9 mouse cellular contexts compared by ENCODE assay signal in genomic region chr7:64709520-64710262, GRCm38 (mm10).
A peak's percentile ranks its signal among the peaks of the same experiment; 100 is the strongest.
DNase-seq lines count a peak whose midpoint lies in the region; ATAC-seq and TF ChIP-seq lines count a peak whose summit lies in the region.
"Had no signal": no experiment of that assay in that cellular context is flagged by ENCODE, and none has a peak within 500 bp of the region (broad histone marks: within the 10 kb centered on the region; RNA-seq: fewer than 3 reads in every experiment).

No protein-coding gene starts in this region.

- TF ChIP-seq CTCF in liver, adult 2 months (IDR thresholded peaks at IDR 0.05; ENCODE audit: low read depth, low read length): 0 out of 2 replicates have a peak, but pooled peaks have one; percentile 13

- peak; percentile 24 for DNase-seq in embryonic facial prominence, embryonic 14.5 days (ENCODE audit: low spot score)
- DNase-seq in embryonic facial prominence, embryonic 10.5 days (ENCODE audit: low spot score): no peak
- DNase-seq in liver, adult 2 months (ENCODE audit: extremely low read depth, low read depth, low spot score): no peak
- DNase-seq in retina, embryonic 14.5 days (ENCODE audit: low spot score): peak; percentile 41
- DNase-seq in adrenal gland, postnatal 36 days: no peak

- H3K79me2 ChIP-seq in liver, adult 2 months (ENCODE audit: control insufficient read depth, insufficient read depth, low read length): no peaks in the 10 kb centered on the region

- WGBS in embryonic facial prominence, embryonic 14.5 days: 77% methylated on average over 13 of the region's 13 CpGs
- WGBS in embryonic facial prominence, embryonic 10.5 days: 87% methylated on average over 13 of the region's 13 CpGs
- WGBS in liver, adult 2 months: 88% methylated on average over 13 of the region's 13 CpGs
- WGBS in liver, embryonic 12.5 days (ENCODE audit: insufficient replicate concordance): 76% methylated on average over 13 of the region's 13 CpGs
- WGBS in hindbrain, embryonic 13.5 days: 81% methylated on average over 13 of the region's 13 CpGs

- no peak overlapping the region for H3K4me3 ChIP-seq in embryonic facial prominence, embryonic 14.5 days (ENCODE audit: low read depth, low read length)
- H3K4me3 ChIP-seq in embryonic facial prominence, embryonic 10.5 days: no peak overlapping the region
- H3K4me3 ChIP-seq in liver, adult 2 months (ENCODE audit: insufficient read depth, low read depth, low read length): no peak overlapping the region
- H3K4me3 ChIP-seq in liver, embryonic 12.5 days: no peak overlapping the region
- H3K4me3 ChIP-seq in hindbrain, embryonic 13.5 days: no peak overlapping the region
- H3K4me3 ChIP-seq: limb, embryonic 12.5 days had no signal

- H3K27ac ChIP-seq in embryonic facial prominence, embryonic 14.5 days (replicated peaks; ENCODE audit: low read depth, low read length): no peak overlapping the region
- no peak overlapping the region for H3K27ac ChIP-seq in embryonic facial prominence, embryonic 10.5 days (replicated peaks)
- no peak overlapping the region for H3K27ac ChIP-seq in liver, adult 2 months (replicated peaks; ENCODE audit: insufficient read depth, low read depth, low read length)
- H3K27ac ChIP-seq in liver, embryonic 12.5 days: no peak overlapping the region
- no peak overlapping the region for H3K27ac ChIP-seq in hindbrain, embryonic 13.5 days
- H3K27ac ChIP-seq: limb, embryonic 12.5 days had no signal

- H3K9me3 ChIP-seq in embryonic facial prominence, embryonic 14.5 days (ENCODE audit: control insufficient read depth, low read length): no peaks in the 10 kb centered on the region
- no peaks in the 10 kb centered on the region for H3K9me3 ChIP-seq in embryonic facial prominence, embryonic 10.5 days
- H3K9me3 ChIP-seq in liver, embryonic 12.5 days (replicated peaks): no peaks in the 10 kb centered on the region
- H3K9me3 ChIP-seq in hindbrain, embryonic 13.5 days: no peaks in the 10 kb centered on the region
- H3K9me3 ChIP-seq: limb, embryonic 12.5 days had no signal

- H3K4me1 ChIP-seq in embryonic facial prominence, embryonic 14.5 days (ENCODE audit: control insufficient read depth, insufficient read depth, low read length): no peaks in the 10 kb centered on the region
- no peaks in the 10 kb centered on the region for H3K4me1 ChIP-seq in embryonic facial prominence, embryonic 10.5 days
- H3K4me1 ChIP-seq in liver, adult 2 months (ENCODE audit: control insufficient read depth, insufficient read depth, low read length): no peaks in the 10 kb centered on the region
- H3K4me1 ChIP-seq in liver, embryonic 12.5 days: no peaks in the 10 kb centered on the region
- H3K4me1 ChIP-seq in hindbrain, embryonic 13.5 days (replicated peaks): peaks cover 6% of the 10 kb centered on the region
- H3K4me1 ChIP-seq: limb, embryonic 12.5 days had no signal

- ATAC-seq in embryonic facial prominence, embryonic 14.5 days (ENCODE audit: low read depth): no peak; the same call in 1 of the 2 replicates
- ATAC-seq in liver, embryonic 12.5 days: no peak
- ATAC-seq in hindbrain, embryonic 13.5 days (ENCODE audit: low FRiP score): 0 out of 2 replicates have a peak, but pooled peaks have one; percentile 41
- ATAC-seq in megakaryocyte, adult 5-6 weeks (ENCODE audit: poor library complexity, severe bottlenecking): no peak

- no peak overlapping the region for H3K9ac ChIP-seq in embryonic facial prominence, embryonic 14.5 days (ENCODE audit: low read depth, low read length)
- H3K9ac ChIP-seq in liver, adult 2 months (ENCODE audit: low read depth, low read length): no peak overlapping the region
- H3K9ac ChIP-seq in liver, embryonic 12.5 days: no peak overlapping the region
- no peak overlapping the region for H3K9ac ChIP-seq in hindbrain, embryonic 13.5 days
- H3K9ac ChIP-seq: limb, embryonic 12.5 days had no signal

- H3K4me2 ChIP-seq in embryonic facial prominence, embryonic 14.5 days (ENCODE audit: low read depth, low read length): no peak overlapping the region
- no peak overlapping the region for H3K4me2 ChIP-seq in liver, embryonic 12.5 days
- no peak overlapping the region for H3K4me2 ChIP-seq in hindbrain, embryonic 13.5 days
- H3K4me2 ChIP-seq: limb, embryonic 12.5 days had no signal

- TF ChIP-seq POLR2A in liver, adult 2 months (IDR thresholded peaks at IDR 0.05; ENCODE audit: extremely low read depth, insufficient read depth, low read length): no peak

- H3K27me3 ChIP-seq in embryonic facial prominence, embryonic 14.5 days (replicated peaks; ENCODE audit: control insufficient read depth, insufficient read depth, low read length): no peaks in the 10 kb centered on the region
- H3K27me3 ChIP-seq in embryonic facial prominence, embryonic 10.5 days (replicated peaks; ENCODE audit: low read depth, poor library complexity, severe bottlenecking): no peaks in the 10 kb centered on the region
- no peaks in the 10 kb centered on the region for H3K27me3 ChIP-seq in liver, adult 2 months (ENCODE audit: control insufficient read depth, insufficient read depth, low read length)
- no peaks in the 10 kb centered on the region for H3K27me3 ChIP-seq in liver, embryonic 12.5 days (replicated peaks)
- H3K27me3 ChIP-seq in hindbrain, embryonic 13.5 days: no peaks in the 10 kb centered on the region
- H3K27me3 ChIP-seq: limb, embryonic 12.5 days had no signal

- no peaks in the 10 kb centered on the region for H3K36me3 ChIP-seq in embryonic facial prominence, embryonic 14.5 days (ENCODE audit: control insufficient read depth, insufficient read depth, low read length)
- no peaks in the 10 kb centered on the region for H3K36me3 ChIP-seq in embryonic facial prominence, embryonic 10.5 days (replicated peaks)
- H3K36me3 ChIP-seq in liver, adult 2 months (ENCODE audit: control insufficient read depth, insufficient read depth, low read length): no peaks in the 10 kb centered on the region
- H3K36me3 ChIP-seq in liver, embryonic 12.5 days: no peaks in the 10 kb centered on the region
- peaks cover 4% of the 10 kb centered on the region; the same call in 1 of the 2 replicates for H3K36me3 ChIP-seq in hindbrain, embryonic 13.5 days
- H3K36me3 ChIP-seq: limb, embryonic 12.5 days had no signal

Comparison
In these comparisons a context has a peak if more than half of its experiments do, and no peak if none do; other contexts are left out.
1. DNase-seq: peak in embryonic facial prominence, embryonic 14.5 days (single experiment) and retina, embryonic 14.5 days (single experiment); none in embryonic facial prominence, embryonic 10.5 days (single experiment), liver, adult 2 months (single experiment) and adrenal gland, postnatal 36 days (0 of 2).